Mouse (Mus musculus) bone marrow macrophage, adult 2 months (primary cell): ENCODE results near the gene Gm43517.

Experiments used
- CTCF ChIP-seq: IDR thresholded peaks from 2 replicates; pipeline ENCODE4 v1.5.1; 2012; ENCODE audit warnings: low read depth, mild to moderate bottlenecking, low read length, moderate library complexity
- POLR2A ChIP-seq: IDR thresholded peaks from 2 replicates; pipeline ENCODE4 v1.6.1; 2012; ENCODE audit warnings: mild to moderate bottlenecking, low read depth, low read length, borderline replicate concordance

DNA sequence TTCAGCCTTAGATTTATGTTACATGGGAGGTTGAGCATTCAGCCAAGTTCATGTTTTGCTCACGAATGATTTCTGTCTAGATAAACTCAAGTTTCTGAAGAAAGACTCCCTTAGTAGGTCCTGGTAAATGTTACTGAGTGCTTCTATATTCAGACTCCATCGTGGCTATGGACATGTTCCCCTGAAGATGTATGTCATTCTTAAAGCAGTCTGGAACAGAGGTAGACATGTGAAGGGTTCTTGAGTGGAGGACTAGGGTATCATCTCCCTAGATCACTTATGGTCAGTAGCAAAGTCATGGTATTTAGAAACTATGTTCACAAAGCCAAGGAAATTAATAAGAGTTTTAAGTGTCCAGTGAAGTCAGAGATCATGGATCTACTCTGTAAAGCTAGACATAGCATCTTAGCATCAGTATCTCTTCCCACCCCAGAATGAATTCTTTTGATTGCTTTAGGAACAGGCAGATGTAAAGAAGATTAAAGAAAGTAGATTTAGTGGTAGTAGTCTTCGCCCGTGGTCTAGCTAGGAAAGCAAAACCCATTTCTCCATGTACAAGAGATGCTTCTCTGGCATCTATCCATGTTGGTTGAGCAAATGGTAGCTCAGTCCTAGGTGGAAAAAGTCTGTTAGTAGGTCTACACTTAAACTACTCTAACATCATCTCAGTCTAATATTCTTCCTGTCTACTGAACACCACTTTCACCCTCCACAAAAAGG is 12.6 kb downstream of the Gm43517 start:
- no peak for TF ChIP-seq CTCF
- TF ChIP-seq POLR2A = no peak
